Mouse (Mus musculus): ENCODE measurements at regions not wholly inside any gene's neighbourhood (a gene's known extent, or its start where the extent isn't known, plus 50 kb on each side); places are given as distances from the start of the nearest gene placed in this dataset.
A peak's percentile ranks its signal among the peaks of the same experiment; 100 is the strongest.

GRCm38 (mm10) chr15:87091048-87091777 is 452.9 kb upstream of the Fam19a5 start:
- no peak for DNase-seq (ENCODE audit: low spot score)

- DNase-seq (ENCODE audit: low spot score): no peak
Observed at GRCm38 (mm10) chr15:87097206-87097605, 446.9 kb upstream of the Fam19a5 start.

- DNase-seq (ENCODE audit: low spot score): no peak
Observed at GRCm38 (mm10) chr15:87101146-87101545, 443.0 kb upstream of the Fam19a5 start.

- DNase-seq (ENCODE audit: low spot score): no peak
Observed at GRCm38 (mm10) chr15:87102211-87102610, 441.9 kb upstream of the Fam19a5 start.

GRCm38 (mm10) chr15:87105951-87106350 is 438.1 kb upstream of the Fam19a5 start:
- DNase-seq (ENCODE audit: low spot score): no peak

- DNase-seq (ENCODE audit: low spot score): no peak
Observed at GRCm38 (mm10) chr15:87107701-87108100, 436.4 kb upstream of the Fam19a5 start.

GRCm38 (mm10) chr15:87108411-87108810 is 435.7 kb upstream of the Fam19a5 start:
- no peak for DNase-seq (ENCODE audit: low spot score)

GRCm38 (mm10) chr15:87122656-87123055 is 421.4 kb upstream of the Fam19a5 start:
- DNase-seq (ENCODE audit: low spot score): no peak

- no peak for DNase-seq (ENCODE audit: low spot score)
Observed at GRCm38 (mm10) chr15:87125427-87126148, 418.5 kb upstream of the Fam19a5 start.

GRCm38 (mm10) chr15:87138870-87139269 is 405.2 kb upstream of the Fam19a5 start:
- DNase-seq (ENCODE audit: low spot score): peak; percentile 7

- no peak for DNase-seq (ENCODE audit: low spot score)
Observed at GRCm38 (mm10) chr15:87169136-87169535, 375.0 kb upstream of the Fam19a5 start.

- peak; percentile 8 for DNase-seq (ENCODE audit: low spot score)
Observed at GRCm38 (mm10) chr15:87170890-87171289, 373.2 kb upstream of the Fam19a5 start.

GRCm38 (mm10) chr15:87173096-87173495 is 371.0 kb upstream of the Fam19a5 start:
- no peak for DNase-seq (ENCODE audit: low spot score)

GRCm38 (mm10) chr15:87178646-87179045 is 365.5 kb upstream of the Fam19a5 start:
- DNase-seq (ENCODE audit: low spot score): no peak

GRCm38 (mm10) chr15:87180836-87181235 is 363.3 kb upstream of the Fam19a5 start:
- DNase-seq (ENCODE audit: low spot score): no peak

- DNase-seq (ENCODE audit: low spot score): no peak
Observed at GRCm38 (mm10) chr15:87184248-87184647, 359.9 kb upstream of the Fam19a5 start.

- DNase-seq (ENCODE audit: low spot score): peak; percentile 36
Observed at GRCm38 (mm10) chr15:87188816-87189455, 355.2 kb upstream of the Fam19a5 start.

GRCm38 (mm10) chr15:87191901-87192300 is 352.2 kb upstream of the Fam19a5 start:
- no peak for DNase-seq (ENCODE audit: low spot score)

- DNase-seq (ENCODE audit: low spot score): peak; percentile 32
Observed at GRCm38 (mm10) chr15:87196306-87196893, 347.7 kb upstream of the Fam19a5 start.

GRCm38 (mm10) chr15:87199641-87200040 is 344.5 kb upstream of the Fam19a5 start:
- DNase-seq (ENCODE audit: low spot score): no peak

GRCm38 (mm10) chr15:87200282-87201048 is 343.6 kb upstream of the Fam19a5 start:
- DNase-seq (ENCODE audit: low spot score): peak; percentile 12

GRCm38 (mm10) chr15:87201055-87201454 is 343.0 kb upstream of the Fam19a5 start:
- DNase-seq (ENCODE audit: low spot score): peak; percentile 24
